Mouse (Mus musculus) cerebellum, adult 2 months (tissue): ENCODE measurements around the gene Timm9. TPM values are rescaled to one million over a fixed set of nuclear protein-coding genes. Genes with fewer than 3 reads are reported as not detected.

ENCODE experiments used
- DNase-seq, 2 experiments: peaks; one replicate each; pipeline ENCODE4 v3.0.0; 2021
- H3K27ac ChIP-seq: fragments of 200-500 bp; 2 replicates; pipeline ENCODE4 v1.5.1; 2012; ENCODE audit warnings: low read length, control low read depth, inconsistent platforms; ENCODE audit not compliant: insufficient read depth
- H3K27me3 ChIP-seq: fragments of 200-500 bp; 2 replicates; pipeline ENCODE4 v1.6.1; 2012; ENCODE audit warnings: inconsistent platforms, mild to moderate bottlenecking, low read length, moderate library complexity; ENCODE audit not compliant: control insufficient read depth, insufficient read depth
- H3K4me1 ChIP-seq: fragments of 200-500 bp; 2 replicates; pipeline ENCODE4 v1.6.1; 2011; ENCODE audit warnings: low read length; ENCODE audit not compliant: control insufficient read depth, insufficient read depth
- H3K4me3 ChIP-seq: fragments of 200-500 bp; replicated peaks from 2 replicates; pipeline ENCODE3; 2011; ENCODE audit warnings: mild to moderate bottlenecking, low read depth, low read length, control low read depth; ENCODE audit not compliant: insufficient read depth
- CTCF ChIP-seq: fragments of 200-500 bp; IDR thresholded peaks from 2 replicates; pipeline ENCODE4 v1.5.1; 2011; ENCODE audit warnings: low read depth, mild to moderate bottlenecking, control low read depth, low read length, moderate library complexity, borderline replicate concordance; ENCODE audit not compliant: insufficient read depth
- POLR2A ChIP-seq: fragments of 200-500 bp; IDR thresholded peaks from 2 replicates; pipeline ENCODE4 v1.6.1; 2011; ENCODE audit warnings: low read length, control low read depth, borderline replicate concordance; ENCODE audit not compliant: insufficient read depth
- WGBS: fragments of 180-500 bp; shearing (Covaris S2); methylation state at CpG from one replicate; pipeline ENCODE4 v1.1.7; 2018; 5-methylcytosine and 5-hydroxymethylcytosine counted together
- polyA plus RNA-seq: library from polyadenylated mRNA; depleted of rRNA; stranded (reverse); fragments of >200 nt; gene quantifications from 2 replicates; pipeline ENCODE4 v1.2.3, GENCODE M21; 2012; rRNA removed

The Timm9 gene
- polyA plus RNA-seq, result 76.6 and 78.0 TPM in 2 replicates

GRCm38 (mm10) chr12:71136130-71136973 is at the start of gene Timm9, which contains the start of gene 2700049A03Rik:
Gene Timm9 (minus strand): TSS chr12:71136684.
Gene 2700049A03Rik (plus strand): TSS chr12:71136848.
- Histone ChIP-seq H3K4me1 (no peaks in the 10 kb centered on the region), H3K27me3 (no peaks in the 10 kb centered on the region), H3K4me3 (peak within 1 kb of the TSS; percentile 96), H3K27ac (peak within 1 kb of the TSS; percentile 68)
- TF ChIP-seq POLR2A (peak; percentile 91), CTCF (no peak)
- under 1% methylated on average over 52 of the region's 52 CpGs for WGBS
- DNase-seq, result peak; percentile 84 to 86

GRCm38 (mm10) chr12:71184396-71184795 is 47.9 kb upstream of the Timm9 start:
- TF ChIP-seq CTCF, result no peak
- TF ChIP-seq POLR2A, result no peak
- 96% methylated on average over 4 of the region's 4 CpGs for WGBS
- Histone ChIP-seq H3K27me3 (no peaks in the 10 kb centered on the region), H3K4me3 (no peak overlapping the region), H3K4me1 (no peaks in the 10 kb centered on the region), H3K27ac (no peak overlapping the region)
- no peak for DNase-seq

- Histone ChIP-seq H3K27me3 (no peaks in the 10 kb centered on the region), H3K27ac (no peak overlapping the region), H3K4me1 (no peaks in the 10 kb centered on the region), H3K4me3 (no peak overlapping the region)
- DNase-seq, result no peak
- WGBS, result 97% methylated on average over 3 of the region's 3 CpGs
- TF ChIP-seq POLR2A, result no peak
- no peak for TF ChIP-seq CTCF
These were observed 47.3 kb upstream of the Timm9 start for GRCm38 (mm10) chr12:71183736-71184135.

- no peak overlapping the region for H3K27ac ChIP-seq
- no peak for TF ChIP-seq POLR2A
- no peak for TF ChIP-seq CTCF
- H3K4me1 ChIP-seq, result no peaks in the 10 kb centered on the region
- H3K27me3 ChIP-seq, result no peaks in the 10 kb centered on the region
- 92% methylated on average over 1 of the region's 1 CpGs for WGBS
- no peak for DNase-seq
- no peak overlapping the region for H3K4me3 ChIP-seq
These were observed 33.4 kb upstream of the Timm9 start for GRCm38 (mm10) chr12:71169911-71170310.

- H3K4me3 ChIP-seq, result no peak overlapping the region
- H3K27me3 ChIP-seq, result no peaks in the 10 kb centered on the region
- no peak for TF ChIP-seq CTCF
- no peak for TF ChIP-seq POLR2A
- no peak overlapping the region for H3K27ac ChIP-seq
- WGBS, result 97% methylated on average over 9 of the region's 9 CpGs
- no peak for DNase-seq
- no peaks in the 10 kb centered on the region for H3K4me1 ChIP-seq
These were observed 27.9 kb upstream of the Timm9 start for GRCm38 (mm10) chr12:71164410-71164809.

GRCm38 (mm10) chr12:71157974-71158373 is 21.5 kb upstream of the Timm9 start:
- DNase-seq, result no peak
- Histone ChIP-seq H3K27me3 (no peaks in the 10 kb centered on the region), H3K4me1 (no peaks in the 10 kb centered on the region), H3K4me3 (no peak overlapping the region), H3K27ac (no peak overlapping the region)
- TF ChIP-seq POLR2A (no peak), CTCF (no peak)
- WGBS, result 91% methylated on average over 6 of the region's 6 CpGs

- Histone ChIP-seq H3K27ac (no peak overlapping the region), H3K4me3 (no peak overlapping the region), H3K27me3 (no peaks in the 10 kb centered on the region), H3K4me1 (no peaks in the 10 kb centered on the region)
- 96% methylated on average over 6 of the region's 6 CpGs for WGBS
- DNase-seq, result no peak
- TF ChIP-seq POLR2A (no peak), CTCF (no peak)
These were observed 18.5 kb upstream of the Timm9 start for GRCm38 (mm10) chr12:71154979-71155378.

- Histone ChIP-seq H3K4me3 (no peak overlapping the region), H3K4me1 (no peaks in the 10 kb centered on the region), H3K27me3 (no peaks in the 10 kb centered on the region), H3K27ac (no peak overlapping the region)
- no peak for DNase-seq
- TF ChIP-seq POLR2A, result no peak
- 96% methylated on average over 8 of the region's 8 CpGs for WGBS
These were observed 13.7 kb upstream of the Timm9 start for GRCm38 (mm10) chr12:71150167-71150566.
